Mouse (Mus musculus) spleen, adult 2 months (tissue): ENCODE results near the gene Plin3.

Source experiments
- CTCF ChIP-seq: fragments of 200-500 bp; IDR thresholded peaks from 2 replicates; pipeline ENCODE4 v1.5.1; 2011; ENCODE audit warnings: mild to moderate bottlenecking, inconsistent platforms; ENCODE audit not compliant: insufficient read depth, insufficient read length, insufficient replicate concordance; ENCODE audit errors: extremely low read depth
- POLR2A ChIP-seq: fragments of 200-500 bp; IDR thresholded peaks from 2 replicates; pipeline ENCODE4 v1.6.1; 2011; ENCODE audit warnings: low read depth, low read length, inconsistent platforms

DNA sequence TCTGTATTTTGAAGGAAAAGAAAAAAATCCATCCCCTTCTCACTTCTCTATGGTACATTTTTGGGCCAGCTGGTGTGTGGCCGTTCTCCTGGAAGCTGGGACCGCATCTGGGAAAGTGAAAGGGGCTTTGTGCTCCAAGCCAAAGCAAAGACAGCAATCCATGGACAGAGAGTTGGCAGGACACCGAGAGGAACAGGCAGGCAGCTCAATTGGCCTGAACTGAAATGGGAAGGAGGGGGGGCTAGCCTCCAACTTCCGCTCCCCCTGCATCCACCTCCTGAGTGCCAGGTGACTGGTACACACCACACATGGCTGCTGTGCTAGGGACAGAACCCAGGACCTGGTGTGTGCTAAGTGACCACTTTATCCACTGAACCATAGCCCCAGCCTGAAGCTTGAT is 9.9 kb downstream of the Plin3 start:
- no peak for TF ChIP-seq POLR2A
- TF ChIP-seq CTCF = no peak
